Mouse (Mus musculus): Measurements from ENCODE around the gene Rbm47.

GRCm38 (mm10) chr5:66165748-66166147 lies 7.2 kb downstream of the Rbm47 start:
- no peak for TF ChIP-seq EP300 (IDR thresholded peaks at IDR 0.05)
- TF ChIP-seq CTCF (IDR thresholded peaks at IDR 0.05), result no peak

All from lung, postnatal 0 days (tissue).